8 mouse cellular contexts compared by ENCODE assay signal in genomic region chr12:26356191-26356590, GRCm38 (mm10). TPM values are rescaled to one million over a fixed set of nuclear protein-coding genes. Genes with fewer than 3 reads are reported as not detected.
A peak's percentile ranks its signal among the peaks of the same experiment; 100 is the strongest.
DNase-seq lines count a peak whose midpoint lies in the region; ATAC-seq lines count a peak whose summit lies in the region.
"Had no signal": no experiment of that assay in that cellular context is flagged by ENCODE, and none has a peak within 500 bp of the region (broad histone marks: within the 10 kb centered on the region; RNA-seq: fewer than 3 reads in every experiment).

No protein-coding gene starts in this region.

- intact Hi-C loops in left cerebral cortex, postnatal 36 days (cut with DNase I): no loop called here

- DNase-seq in ovary, postnatal 36 days (ENCODE audit: low spot score): peak; percentile 27
- DNase-seq in ovary, postnatal 14 days (ENCODE audit: low spot score): no peak
- peak; percentile 20 for DNase-seq in gastrocnemius, postnatal 10 days
- peak; percentile 74 for DNase-seq in kidney, postnatal 10 days
- DNase-seq in left cerebral cortex, postnatal 36 days (ENCODE audit: low spot score in 2 of 2): no peak

- ATAC-seq in CD4-positive, CD25-positive, alpha-beta regulatory T cell, adult 4 months: no peak
- no peak for ATAC-seq in cerebellum, adult (ENCODE audit: insufficient number of reproducible peaks, low FRiP score, low TSS enrichment)
- ATAC-seq: Patski had no signal

RNA-seq across cellular contexts. Expression of gene Rnf144a, which starts 58.9 kb away (rescaled TPM):
- 10 to 100 TPM; 29.0 to 39.4 TPM for total RNA-seq in gastrocnemius, postnatal 10 days (2021)
- total RNA-seq in left cerebral cortex, postnatal 36 days (2021): 10 to 100 TPM; 31.7 to 31.9 TPM
- polyA plus RNA-seq in CD4-positive, CD25-positive, alpha-beta regulatory T cell, adult 4 months (2017; shearing (Covaris generic)): 1 to 10 TPM; 4.9 to 6.5 TPM

Comparison
In these comparisons a context has a peak if more than half of its experiments do, and no peak if none do; other contexts are left out.
1. DNase-seq: peak in ovary, postnatal 36 days (single experiment), gastrocnemius, postnatal 10 days (single experiment) and kidney, postnatal 10 days (single experiment); none in ovary, postnatal 14 days (single experiment) and left cerebral cortex, postnatal 36 days (0 of 2).